Mouse (Mus musculus): ENCODE measurements around the gene Pex7.

Pex7 gene

GRCm38 (mm10) chr10:19815371-19815770 is 92.1 kb downstream of the Pex7 start:
- no peak for DNase-seq (ENCODE audit: extremely low spot score, low spot score)

GRCm38 (mm10) chr10:19811436-19812172 is 95.9 kb downstream of the Pex7 start:
- no peak for DNase-seq (ENCODE audit: extremely low spot score, low spot score)

- no peak for DNase-seq (ENCODE audit: extremely low spot score, low spot score)
These were observed 102.7 kb downstream of the Pex7 start for GRCm38 (mm10) chr10:19804763-19805162.
